Mouse (Mus musculus): ENCODE results near the gene Ms4a1.
"Not testable (repeated sequence)": the region's sequence is repeated elsewhere in the genome, so short reads cannot be mapped to it uniquely, and the experiment has no call there.

The Ms4a1 gene

DNA sequence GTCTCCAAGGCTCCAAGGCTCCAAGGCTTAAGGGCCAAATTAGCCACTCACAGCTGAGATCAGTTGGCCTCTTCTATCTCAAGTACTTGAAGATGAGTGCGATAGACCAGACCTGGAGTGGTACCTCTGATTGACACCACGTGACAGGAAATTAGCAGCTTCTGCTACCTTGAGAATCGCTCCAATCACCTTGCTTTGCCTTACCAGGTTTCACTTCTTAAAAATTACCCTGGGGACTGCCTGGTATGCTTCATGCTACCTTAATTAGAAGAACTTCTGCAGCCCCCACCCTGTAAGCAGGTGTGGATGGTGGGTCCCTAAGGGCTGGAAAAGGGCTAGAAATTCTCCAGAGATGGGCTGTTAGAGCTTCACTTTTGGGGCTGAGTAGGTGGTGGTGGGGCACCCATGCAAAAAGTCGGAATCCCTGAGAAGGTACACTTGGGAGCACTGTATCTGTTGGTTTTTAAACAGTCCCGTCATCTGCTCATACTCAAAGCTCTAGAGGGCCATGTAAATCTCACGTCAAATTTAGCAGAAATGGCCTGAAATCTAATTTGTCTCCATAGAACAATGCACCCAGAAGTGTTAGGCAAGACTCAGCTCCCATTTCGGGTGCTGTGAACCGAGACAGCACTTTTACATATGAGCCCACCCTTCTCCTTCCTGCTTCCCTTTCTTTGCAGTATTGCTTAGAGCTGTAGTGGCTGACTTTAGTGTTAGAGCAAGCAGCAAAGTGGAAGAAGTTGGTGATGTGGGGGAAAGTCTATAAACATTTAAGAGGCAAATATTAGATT, at the start of gene Ms4a1:
Ms4a1 (minus strand) TSS at position 190 of the 794 bp plus-strand sequence.
- DNase-seq, result no peak

DNA sequence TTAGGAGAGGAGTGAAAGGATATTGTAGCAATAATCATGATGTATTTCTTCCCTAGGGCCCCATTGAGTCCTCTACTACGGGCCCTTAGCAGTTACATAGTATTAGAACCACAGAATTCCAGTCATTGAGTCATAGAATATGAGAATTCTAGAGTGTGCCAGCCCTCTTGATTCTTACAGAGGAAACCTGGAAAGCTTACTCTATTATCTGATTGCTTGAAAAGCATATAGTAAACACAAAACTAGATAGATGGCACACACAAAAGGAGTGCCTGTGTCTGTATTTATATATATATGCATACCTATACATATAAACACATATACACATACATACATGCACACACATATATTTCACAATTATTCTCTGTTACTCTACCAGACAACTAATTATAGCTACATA, 48.3 kb upstream of the Ms4a1 start, which contains the start of gene Ms4a14:
Ms4a14 (minus strand) TSS at position 101 of the 400 bp plus-strand sequence.
- DNase-seq, result no peak

- no peak for DNase-seq
Observed at GRCm38 (mm10) chr19:11308888-11309287, 42.8 kb upstream of the Ms4a1 start.

DNA sequence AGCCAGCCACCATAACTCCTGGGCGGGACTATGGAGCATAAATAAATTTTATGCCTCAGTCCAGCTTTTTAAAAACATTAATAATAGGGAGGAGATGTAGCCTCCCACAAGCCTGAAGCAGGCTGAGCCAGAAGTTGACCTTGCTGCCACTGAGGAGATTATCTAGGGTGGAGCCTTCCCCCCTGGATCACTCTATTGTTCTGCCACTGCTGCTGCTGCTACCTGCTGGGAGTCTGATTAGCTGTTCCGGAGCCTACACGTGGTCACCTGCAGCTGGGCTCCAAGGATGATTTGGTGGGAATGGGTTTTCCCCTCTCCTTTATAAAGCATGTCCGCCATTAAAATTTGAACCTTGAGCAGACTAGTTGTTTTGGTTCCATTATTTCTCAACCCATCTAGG, 33.5 kb upstream of the Ms4a1 start:
- not testable (repeated sequence) for DNase-seq

DNA sequence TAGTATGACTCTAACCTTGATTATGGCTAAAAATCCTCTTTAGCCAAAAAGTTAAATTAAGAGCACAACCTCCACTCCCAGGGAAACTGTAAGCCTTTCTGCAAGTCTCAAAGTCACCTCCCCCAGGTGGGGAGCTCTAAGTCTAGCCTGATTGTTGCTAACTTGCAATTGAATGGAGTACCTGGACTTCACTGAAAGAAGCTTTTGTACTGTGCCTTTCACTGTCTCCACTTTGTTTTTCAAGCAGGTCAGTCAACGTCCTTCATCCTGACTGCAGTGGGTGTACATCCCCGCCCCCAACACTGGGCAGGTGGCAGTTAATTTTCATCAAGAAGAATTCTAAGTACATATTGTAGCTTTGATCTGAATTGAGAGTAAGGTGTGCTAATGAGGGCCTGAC, 32.9 kb upstream of the Ms4a1 start:
- no peak for DNase-seq

GRCm38 (mm10) chr19:11293616-11294015, 27.6 kb upstream of the Ms4a1 start:
- not testable (repeated sequence) for DNase-seq

DNA sequence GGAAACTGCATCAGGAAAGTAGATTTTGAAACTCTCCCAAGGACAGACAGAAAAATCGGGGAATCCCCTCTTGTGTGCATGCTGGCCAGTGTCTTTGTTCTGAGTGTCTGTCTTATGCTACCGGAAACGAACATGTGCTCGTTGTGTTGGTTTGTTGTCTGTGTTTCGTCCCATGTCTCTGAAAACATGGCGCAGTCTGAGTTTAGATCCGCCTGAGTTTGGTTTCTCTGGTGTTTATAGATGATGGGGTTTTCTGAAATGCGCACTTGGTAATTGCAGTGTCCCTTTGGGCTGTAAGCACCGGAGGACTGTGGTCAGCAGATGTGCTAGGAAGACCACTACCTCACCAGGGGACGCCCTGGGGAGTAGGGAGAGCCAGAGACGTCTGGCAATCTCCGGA, 26.9 kb upstream of the Ms4a1 start:
- DNase-seq, result peak; percentile 1 to 18

DNA sequence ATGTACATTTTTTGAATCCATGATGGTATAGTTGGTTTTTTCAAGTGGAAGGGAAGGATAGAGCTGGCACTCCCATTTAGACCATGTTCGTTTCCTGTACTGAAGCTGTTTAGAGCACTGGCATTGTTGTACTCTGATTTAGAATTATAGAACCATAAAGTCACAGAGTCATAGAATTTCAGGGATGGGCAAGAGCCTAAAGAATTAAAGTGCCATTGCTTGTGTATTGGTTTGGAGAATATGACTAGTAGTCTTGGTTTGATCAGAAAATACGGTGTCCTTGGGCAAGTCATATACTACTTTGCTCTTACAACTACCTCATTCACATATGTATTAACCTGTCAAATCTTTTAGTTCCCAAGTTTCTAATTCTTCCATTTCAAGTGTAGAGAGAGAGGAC, 17.7 kb upstream of the Ms4a1 start, which contains the start of gene Ms4a5:
Ms4a5 (minus strand) TSS at position 101 of the 400 bp plus-strand sequence.
- no peak for DNase-seq

DNA sequence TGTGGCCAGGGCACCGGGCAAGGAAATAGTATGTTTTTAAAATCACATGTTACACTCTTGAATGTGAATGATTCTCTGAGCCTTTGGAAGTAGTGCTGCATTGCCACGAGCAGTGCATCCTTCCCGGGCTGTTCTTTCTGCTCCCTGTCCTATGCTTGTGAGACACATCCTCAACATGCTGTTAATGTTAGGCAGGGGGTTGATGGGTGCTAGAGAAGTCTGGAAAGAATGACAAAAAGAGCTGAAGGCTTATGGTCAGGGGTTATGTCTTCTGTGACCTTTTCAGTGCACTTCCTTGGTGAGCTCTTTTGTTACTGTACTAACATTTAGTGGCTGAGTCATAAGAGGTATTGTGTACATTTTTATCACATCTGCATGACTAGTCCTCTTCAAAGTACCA, 14.2 kb upstream of the Ms4a1 start:
- no peak for DNase-seq

DNA sequence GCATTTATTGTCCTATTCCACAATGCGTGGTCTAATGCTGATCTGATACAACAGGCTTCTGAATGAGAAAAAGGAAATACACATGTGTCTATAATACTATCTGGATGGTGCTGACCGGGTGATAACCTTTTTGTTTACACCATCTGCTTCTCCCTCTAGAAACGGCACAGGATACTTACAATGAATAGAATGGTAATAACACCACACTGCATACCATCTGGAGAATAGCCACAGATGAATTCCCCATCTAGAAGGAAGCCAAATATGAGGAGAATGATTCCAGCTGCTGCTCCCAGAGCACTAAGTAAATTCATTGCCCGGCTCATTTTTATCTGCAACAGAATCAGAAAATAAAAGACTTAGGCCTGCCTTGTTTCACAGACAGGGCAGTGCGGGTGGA, 10.4 kb upstream of the Ms4a1 start:
- no peak for DNase-seq

- no peak for DNase-seq
Observed at GRCm38 (mm10) chr19:11266956-11267355, 915 bp upstream of the Ms4a1 start.

- DNase-seq, result no peak
Observed at GRCm38 (mm10) chr19:11264602-11265185, 1.3 kb downstream of the Ms4a1 start.

- DNase-seq, result no peak
Observed at GRCm38 (mm10) chr19:11263549-11263948, 2.5 kb downstream of the Ms4a1 start.

DNA sequence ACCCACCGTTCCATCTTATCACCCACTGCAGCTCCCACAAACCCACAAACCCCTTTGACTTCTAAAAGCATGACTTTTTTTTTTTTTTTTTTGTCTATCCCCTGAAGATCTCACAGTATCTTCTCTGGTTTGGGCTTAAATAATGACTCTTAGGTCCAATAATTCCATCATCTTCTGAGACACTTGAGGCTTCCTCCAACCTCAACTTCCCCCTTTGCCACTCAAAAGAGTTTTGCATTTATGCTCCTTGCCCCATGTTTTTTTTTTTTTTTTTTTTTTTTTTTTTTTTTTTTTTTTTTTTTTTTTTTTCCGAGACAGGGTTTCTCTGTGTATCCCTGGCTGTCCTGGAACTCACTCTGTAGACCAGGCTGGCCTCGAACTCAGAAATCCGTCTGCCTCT, 3.1 kb downstream of the Ms4a1 start:
- DNase-seq, result not testable (repeated sequence)

GRCm38 (mm10) chr19:11261522-11261921, 4.5 kb downstream of the Ms4a1 start:
- no peak for DNase-seq

- DNase-seq, result no peak
Observed at GRCm38 (mm10) chr19:11244230-11244629, 21.8 kb downstream of the Ms4a1 start.

GRCm38 (mm10) chr19:11242560-11242959, 23.5 kb downstream of the Ms4a1 start:
- DNase-seq, result no peak

DNA sequence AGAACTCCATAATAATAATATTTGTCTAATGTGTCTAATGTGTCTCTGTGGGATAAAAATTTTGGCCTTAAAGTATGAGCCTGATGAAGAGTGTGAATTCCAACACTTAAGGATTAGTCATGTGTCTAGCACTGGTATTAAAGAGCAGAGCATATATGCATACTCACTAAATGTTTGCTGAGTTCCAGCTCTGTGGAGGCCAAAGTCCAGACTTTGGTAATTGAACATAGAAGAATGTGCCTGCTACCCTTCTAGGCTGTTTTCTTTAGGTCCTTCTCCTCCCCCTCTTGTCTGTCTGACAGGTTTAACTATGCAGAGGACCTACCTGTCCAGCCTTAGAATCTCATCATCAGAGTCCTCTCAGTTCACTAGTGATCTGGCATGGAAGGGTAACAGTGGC, 30.2 kb downstream of the Ms4a1 start:
- no peak for DNase-seq

- no peak for DNase-seq
Observed at GRCm38 (mm10) chr19:11234921-11235735, 30.9 kb downstream of the Ms4a1 start.

- no peak for DNase-seq
Observed at GRCm38 (mm10) chr19:11234244-11234643, 31.8 kb downstream of the Ms4a1 start.

GRCm38 (mm10) chr19:11232348-11232747, 33.7 kb downstream of the Ms4a1 start, which contains the start of gene Ms4a12:
Gene Ms4a12, minus strand, starts transcription at chr19:11232448.
- no peak for DNase-seq
